Mouse (Mus musculus) neural tube, embryonic 14.5 days (tissue): Measurements from ENCODE around the gene Srrm1. TPM values are rescaled to one million over a fixed set of nuclear protein-coding genes. Genes with fewer than 3 reads are reported as not detected.

Experiments used
- ATAC-seq: fragments of 200-750 bp; cut with Nextera tagmentation; 2 replicates; pipeline ENCODE4 v1.8.0; 2017; ENCODE audit warnings: low read depth, mild to moderate bottlenecking, moderate TSS enrichment, moderate library complexity
- H3K27ac ChIP-seq: fragments of 300-500 bp; sonication (generic); 2 replicates; pipeline ENCODE4 v1.5.1; 2014; ENCODE audit warnings: low read depth, mild to moderate bottlenecking, control low read depth, low read length, moderate library complexity, mixed read lengths
- H3K27me3 ChIP-seq: fragments of 300-500 bp; sonication (generic); 2 replicates; pipeline ENCODE4 v1.6.1; 2014; ENCODE audit warnings: low read length; ENCODE audit not compliant: control insufficient read depth, insufficient read depth
- H3K36me3 ChIP-seq: fragments of 300-500 bp; sonication (generic); 2 replicates; pipeline ENCODE4 v1.6.1; 2014; ENCODE audit warnings: low read length, mixed read lengths; ENCODE audit not compliant: control insufficient read depth, insufficient read depth
- H3K4me1 ChIP-seq: fragments of 300-500 bp; sonication (generic); 2 replicates; pipeline ENCODE4 v1.6.1; 2014; ENCODE audit warnings: low read length; ENCODE audit not compliant: control insufficient read depth, insufficient read depth
- H3K4me2 ChIP-seq: fragments of 300-500 bp; sonication (generic); 2 replicates; pipeline ENCODE4 v1.6.1; 2014; ENCODE audit warnings: mild to moderate bottlenecking, low read depth, low read length, control low read depth
- H3K4me3 ChIP-seq: fragments of 300-500 bp; sonication (generic); 2 replicates; pipeline ENCODE4 v1.5.1; 2014; ENCODE audit warnings: low read depth, low read length, control low read depth, mixed read lengths
- H3K9ac ChIP-seq: fragments of 300-500 bp; sonication (generic); replicated peaks from 2 replicates; pipeline ENCODE4 v1.6.1; 2014; ENCODE audit warnings: low read depth, mild to moderate bottlenecking, control low read depth, low read length, mixed read lengths
- H3K9me3 ChIP-seq: fragments of 300-500 bp; sonication (generic); 2 replicates; pipeline ENCODE4 v1.6.1; 2016; ENCODE audit warnings: low read length; ENCODE audit not compliant: control insufficient read depth
- WGBS: fragments of 180-500 bp; shearing (Covaris S2); extraction: QIAGEN DNeasy Blood & Tissue Kit; methylation state at CpG from one replicate; pipeline ENCODE4 v1.1.7; 2014; 5-methylcytosine and 5-hydroxymethylcytosine counted together
- polyA plus RNA-seq: library from polyadenylated mRNA; unstranded; fragments of >200 nt; fragmentation: Nextera tagmentation; extraction: Ambion mirVana; gene quantifications from 2 replicates; pipeline ENCODE4 v1.2.1, GENCODE M21; 2014

Gene Srrm1
- polyA plus RNA-seq, 1 experiment from 2014 or later, result 183 TPM

DNA sequence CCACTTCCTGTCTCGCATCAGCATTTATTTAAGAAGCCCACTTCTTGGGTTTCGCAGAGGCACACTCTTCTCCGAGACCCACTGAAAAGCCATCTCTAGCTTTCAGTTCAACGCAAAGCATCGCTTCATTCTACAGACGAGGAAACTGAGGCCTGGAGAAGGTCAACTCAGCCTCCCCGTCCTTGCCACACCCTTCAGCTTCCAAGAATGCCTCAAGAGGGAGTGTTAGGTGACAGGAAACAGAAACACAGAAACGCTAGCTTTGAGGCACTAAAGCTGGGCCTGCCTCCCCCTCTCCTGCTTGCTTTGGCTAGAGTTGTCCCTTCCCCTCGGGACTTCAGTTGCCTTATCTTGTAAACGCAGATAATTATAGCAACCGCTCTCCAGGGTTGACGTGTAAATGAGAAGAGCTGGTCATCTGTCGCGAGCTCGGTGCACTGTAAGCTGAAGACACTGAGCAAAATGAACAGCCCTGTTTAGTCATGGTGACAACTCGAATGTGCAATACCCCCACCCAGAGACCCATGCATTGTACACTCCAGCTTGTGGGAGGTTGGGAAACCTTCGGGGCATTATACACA is 39.9 kb downstream of the Srrm1 start:
- H3K36me3 ChIP-seq, result peaks cover 15% of the 10 kb centered on the region
- H3K4me1 ChIP-seq, result no peaks in the 10 kb centered on the region
- no peak overlapping the region for H3K27ac ChIP-seq
- WGBS, result 69% methylated on average over 17 of the region's 17 CpGs
- no peak for ATAC-seq
- H3K27me3 ChIP-seq, result no peaks in the 10 kb centered on the region
- H3K9ac ChIP-seq, result no peak overlapping the region
- H3K4me3 ChIP-seq, result no peak overlapping the region
- H3K9me3 ChIP-seq, result no peaks in the 10 kb centered on the region
- H3K4me2 ChIP-seq, result no peak overlapping the region

DNA sequence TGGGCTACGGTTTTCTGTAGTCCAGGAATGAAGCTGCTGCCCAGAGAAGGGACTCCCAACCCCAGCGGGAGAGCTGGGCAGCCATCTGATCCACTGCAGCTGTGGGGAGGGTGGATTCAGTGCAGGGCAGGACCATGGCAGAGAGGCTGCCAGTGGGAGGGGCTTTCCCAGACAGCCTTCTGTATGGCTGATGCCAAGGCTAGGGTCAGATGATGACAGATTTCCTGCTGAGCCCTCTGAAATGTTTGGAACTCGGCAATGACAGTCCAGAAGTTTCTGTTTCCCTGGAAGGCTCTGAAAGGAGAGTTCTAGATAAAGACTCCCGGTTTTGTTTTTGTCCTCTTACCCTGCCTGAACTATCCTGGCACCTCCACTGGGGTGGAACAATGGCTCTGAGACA is 40.4 kb downstream of the Srrm1 start:
- no peak for ATAC-seq
- Histone ChIP-seq H3K4me1 (no peaks in the 10 kb centered on the region), H3K27ac (no peak overlapping the region), H3K27me3 (no peaks in the 10 kb centered on the region), H3K9ac (no peak overlapping the region), H3K4me2 (no peak overlapping the region), H3K36me3 (peaks cover 15% of the 10 kb centered on the region), H3K4me3 (no peak overlapping the region), H3K9me3 (no peaks in the 10 kb centered on the region)
- 57% methylated on average over 4 of the region's 4 CpGs for WGBS

DNA sequence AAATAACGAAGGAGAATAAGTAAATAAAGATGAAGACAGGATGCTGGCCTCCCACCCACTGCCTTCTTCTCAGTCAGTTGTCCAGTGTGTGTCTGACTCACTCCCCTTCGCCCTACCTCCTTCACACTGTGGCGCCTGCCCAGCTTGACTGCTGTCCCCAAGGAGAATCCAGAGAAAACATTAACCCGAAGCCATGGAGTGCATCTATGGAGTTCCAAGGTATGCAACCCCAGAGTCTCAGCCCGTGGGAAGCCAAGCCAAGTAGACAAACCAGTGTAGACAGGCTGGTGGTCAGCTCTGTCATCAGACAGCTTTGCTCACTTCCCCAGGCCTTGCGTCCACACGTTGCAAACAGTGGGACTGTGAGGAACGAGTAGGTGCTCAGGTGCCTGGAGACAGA is 42.8 kb downstream of the Srrm1 start:
- H3K9ac ChIP-seq, result no peak overlapping the region
- no peak for ATAC-seq

DNA sequence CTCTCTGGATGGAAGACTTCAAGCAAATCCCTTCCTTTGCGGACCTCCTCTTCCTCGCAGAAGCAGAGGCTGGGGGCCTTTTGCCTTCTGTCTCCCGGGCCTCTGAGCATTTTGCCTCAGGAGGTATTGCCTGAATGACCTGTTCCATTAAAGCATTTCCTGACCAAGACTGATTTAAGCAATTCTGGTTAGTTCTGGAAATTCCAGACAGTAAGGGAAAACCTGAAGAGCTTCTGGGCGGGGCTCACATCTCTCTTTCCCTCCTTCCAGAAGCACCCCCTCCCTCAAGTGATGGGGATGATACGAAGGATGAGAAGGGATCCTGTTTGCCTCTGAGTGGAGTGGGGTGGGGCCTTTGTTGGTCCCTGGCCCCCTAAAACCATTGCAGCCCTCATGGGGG is 43.4 kb downstream of the Srrm1 start:
- no peak overlapping the region for H3K4me2 ChIP-seq
- H3K36me3 ChIP-seq, result 0 out of 2 replicates have a peak, but pooled peaks cover under 1% of the 10 kb centered on the region
- no peak overlapping the region for H3K27ac ChIP-seq
- no peak overlapping the region for H3K9ac ChIP-seq
- H3K4me1 ChIP-seq, result no peaks in the 10 kb centered on the region
- H3K9me3 ChIP-seq, result no peaks in the 10 kb centered on the region
- H3K27me3 ChIP-seq, result no peaks in the 10 kb centered on the region
- no peak overlapping the region for H3K4me3 ChIP-seq
- no peak for ATAC-seq
- WGBS, result 85% methylated on average over 5 of the region's 5 CpGs

More for the DNA sequence above, 42.8 kb downstream of the Srrm1 start:
- no peaks in the 10 kb centered on the region for H3K9me3 ChIP-seq
- no peak overlapping the region for H3K27ac ChIP-seq
- H3K36me3 ChIP-seq, result peaks cover 7% of the 10 kb centered on the region
- H3K4me3 ChIP-seq, result no peak overlapping the region
- H3K4me1 ChIP-seq, result no peaks in the 10 kb centered on the region
- no peak overlapping the region for H3K4me2 ChIP-seq
- H3K27me3 ChIP-seq, result no peaks in the 10 kb centered on the region
- WGBS, result 84% methylated on average over 8 of the region's 8 CpGs

DNA sequence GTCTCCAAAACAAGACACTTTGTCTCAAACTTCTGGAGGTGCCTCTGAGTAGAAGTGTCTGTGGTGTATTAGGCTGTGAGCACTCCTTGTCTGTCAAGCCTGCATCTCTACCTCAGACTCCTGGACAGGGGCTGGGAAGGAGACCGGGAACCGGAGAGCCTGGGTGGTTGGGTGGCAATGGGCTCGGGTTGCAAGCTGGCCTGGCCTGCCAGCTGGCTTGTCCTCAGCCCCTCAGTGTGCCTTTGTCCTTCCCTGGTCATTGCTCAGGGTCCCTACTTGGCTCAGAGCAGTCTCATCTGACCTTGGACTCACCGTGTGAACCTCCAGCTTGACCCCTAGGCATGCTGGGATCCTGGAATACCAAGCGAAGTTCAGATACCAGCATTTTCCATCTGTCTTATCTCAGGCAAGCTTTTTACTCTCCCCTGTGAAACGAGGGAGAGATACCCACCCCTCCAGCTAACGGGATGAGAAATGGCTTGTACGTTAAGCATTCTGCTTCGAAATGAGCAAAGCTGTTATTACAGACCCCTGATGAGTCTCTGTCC is 43.9 kb downstream of the Srrm1 start:
- Histone ChIP-seq H3K27me3 (no peaks in the 10 kb centered on the region), H3K9ac (no peak overlapping the region), H3K36me3 (no peaks in the 10 kb centered on the region), H3K4me1 (no peaks in the 10 kb centered on the region), H3K4me3 (no peak overlapping the region), H3K4me2 (no peak overlapping the region), H3K27ac (no peak overlapping the region), H3K9me3 (no peaks in the 10 kb centered on the region)
- 64% methylated on average over 9 of the region's 9 CpGs for WGBS
- no peak for ATAC-seq

DNA sequence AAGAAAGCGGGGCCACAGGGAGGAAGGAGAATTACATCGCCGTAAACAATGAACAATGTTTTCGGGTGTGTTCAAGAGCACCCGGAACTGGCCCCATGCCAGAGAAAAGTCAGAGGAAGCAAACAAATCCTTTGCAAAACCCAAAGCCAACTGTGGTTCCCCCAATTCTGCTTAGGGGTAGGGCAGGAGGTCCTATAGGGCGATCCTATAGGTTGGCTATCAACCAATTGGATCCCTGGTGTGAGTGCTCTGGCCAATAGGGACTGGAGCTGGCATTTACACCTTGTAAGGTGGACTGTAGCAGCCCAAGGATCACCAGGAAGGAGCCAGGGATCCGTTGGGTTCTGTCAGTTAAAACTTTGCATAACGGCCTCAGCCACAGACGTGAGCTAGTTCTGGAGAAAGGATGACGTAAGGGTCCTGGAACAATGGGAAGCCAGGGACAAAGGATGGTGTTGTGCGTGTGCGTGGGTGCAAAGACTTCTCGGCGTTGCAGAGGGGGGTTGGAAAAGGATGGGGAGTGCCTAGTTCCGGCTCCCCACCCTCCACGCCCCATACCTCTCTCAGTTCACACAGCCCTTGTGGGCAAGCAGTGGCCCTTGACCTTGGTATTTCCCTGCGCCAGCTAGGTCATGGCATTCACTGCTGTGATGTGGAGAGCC is 46.0 kb downstream of the Srrm1 start:
- Histone ChIP-seq H3K27ac (no peak overlapping the region), H3K9ac (no peak overlapping the region), H3K4me1 (no peaks in the 10 kb centered on the region), H3K36me3 (no peaks in the 10 kb centered on the region), H3K4me2 (peak overlapping the region; percentile 15; the same call in 1 of the 2 replicates), H3K9me3 (no peaks in the 10 kb centered on the region), H3K4me3 (no peak overlapping the region), H3K27me3 (no peaks in the 10 kb centered on the region)
- ATAC-seq, result peak; percentile 21
- 36% methylated on average over 17 of the region's 17 CpGs for WGBS

DNA sequence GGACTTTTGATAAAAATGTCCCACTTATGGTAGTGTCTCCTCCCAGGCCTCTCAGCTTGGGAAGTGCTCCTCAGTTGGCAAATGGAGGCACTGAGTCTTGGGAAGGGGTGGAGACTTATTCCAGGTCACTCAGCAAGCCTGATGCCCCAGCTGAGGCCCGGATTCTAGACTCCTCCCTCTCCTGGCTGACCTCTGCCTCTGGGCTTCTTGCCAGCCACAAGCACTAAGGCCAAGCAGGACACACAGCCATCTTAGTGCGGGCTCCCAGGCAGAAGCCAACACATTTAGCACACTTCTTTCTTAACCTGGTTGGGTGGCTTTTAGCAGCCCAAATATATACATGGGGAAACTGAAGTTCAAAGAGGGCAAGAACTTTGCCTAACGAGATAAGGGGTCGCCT is 46.6 kb downstream of the Srrm1 start:
- no peaks in the 10 kb centered on the region for H3K36me3 ChIP-seq
- H3K27ac ChIP-seq, result no peak overlapping the region
- no peak for ATAC-seq
- no peaks in the 10 kb centered on the region for H3K4me1 ChIP-seq
- no peak overlapping the region for H3K4me3 ChIP-seq
- no peaks in the 10 kb centered on the region for H3K9me3 ChIP-seq
- no peaks in the 10 kb centered on the region for H3K27me3 ChIP-seq
- 65% methylated on average over 4 of the region's 4 CpGs for WGBS
- H3K4me2 ChIP-seq, result no peak overlapping the region
- no peak overlapping the region for H3K9ac ChIP-seq

DNA sequence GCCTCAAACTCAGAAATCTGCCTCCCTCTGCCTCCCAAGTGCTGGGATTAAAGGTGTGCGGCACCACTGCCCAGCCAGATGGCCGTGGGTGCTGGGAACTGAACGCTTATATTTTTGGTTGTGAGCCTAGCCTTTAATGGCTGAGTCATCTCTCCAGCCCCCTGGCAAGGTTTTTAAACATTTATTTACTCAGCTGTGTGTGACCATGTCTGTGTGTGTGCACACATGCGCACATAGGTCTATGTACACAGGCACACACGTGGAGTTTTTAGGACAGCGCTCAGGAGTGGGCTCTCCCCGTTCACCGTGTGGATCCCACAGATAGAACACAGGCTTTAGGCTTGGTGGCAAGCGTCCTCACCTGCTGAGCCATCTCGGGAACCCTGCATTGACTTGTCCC is 50.9 kb downstream of the Srrm1 start:
- WGBS, result 88% methylated on average over 10 of the region's 10 CpGs

DNA sequence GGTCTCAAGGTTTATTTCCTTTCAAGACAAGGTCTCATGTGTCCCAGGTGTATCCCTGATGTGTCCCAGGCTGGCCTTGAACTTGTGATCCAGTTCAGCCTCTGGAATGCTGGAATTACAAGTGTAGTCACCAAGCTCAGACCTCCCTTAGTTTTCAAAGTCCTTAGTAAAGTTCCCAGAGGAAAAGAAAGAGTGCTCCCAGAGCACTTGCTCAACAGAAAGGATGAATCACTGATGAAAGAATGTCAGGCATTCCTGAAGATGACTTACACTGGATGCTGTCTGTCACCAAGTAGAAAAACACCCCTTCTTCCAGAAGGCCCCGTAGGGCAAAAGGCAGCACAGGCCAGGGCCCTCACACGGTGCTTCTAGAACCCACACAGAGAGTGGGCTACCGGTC is 52.0 kb downstream of the Srrm1 start:
- ATAC-seq, result no peak
- Histone ChIP-seq H3K36me3 (no peaks in the 10 kb centered on the region), H3K4me1 (no peaks in the 10 kb centered on the region), H3K4me2 (no peak overlapping the region), H3K4me3 (no peak overlapping the region), H3K27me3 (no peaks in the 10 kb centered on the region), H3K9me3 (no peaks in the 10 kb centered on the region), H3K9ac (no peak overlapping the region), H3K27ac (no peak overlapping the region)
- 83% methylated on average over 3 of the region's 3 CpGs for WGBS

More for the DNA sequence above, 50.9 kb downstream of the Srrm1 start:
- no peak overlapping the region for H3K9ac ChIP-seq
- no peak for ATAC-seq
- H3K4me1 ChIP-seq, result no peaks in the 10 kb centered on the region
- H3K27me3 ChIP-seq, result no peaks in the 10 kb centered on the region
- H3K27ac ChIP-seq, result no peak overlapping the region
- H3K4me2 ChIP-seq, result no peak overlapping the region
- no peaks in the 10 kb centered on the region for H3K9me3 ChIP-seq
- no peak overlapping the region for H3K4me3 ChIP-seq
- no peaks in the 10 kb centered on the region for H3K36me3 ChIP-seq
